Mouse (Mus musculus) heart, embryonic 11.5 days (tissue): ENCODE results near the gene Igf2. TPM values are rescaled to one million over a fixed set of nuclear protein-coding genes. Genes with fewer than 3 reads are reported as not detected.
A peak's percentile ranks its signal among the peaks of the same experiment; 100 is the strongest.

Experiments
- ATAC-seq: fragments of 200-750 bp; cut with Nextera tagmentation; replicated peaks from 2 replicates; pipeline ENCODE4 v1.8.0; 2017; ENCODE audit warnings: moderate library complexity; ENCODE audit not compliant: insufficient number of reproducible peaks, low FRiP score, low TSS enrichment
- H3K27ac ChIP-seq: fragments of 300-500 bp; sonication (generic); 2 replicates; pipeline ENCODE4 v1.5.1; 2014; ENCODE audit warnings: mild to moderate bottlenecking, low read depth, low read length
- H3K27me3 ChIP-seq: fragments of 300-500 bp; sonication (generic); 2 replicates; pipeline ENCODE4 v1.6.1; 2014; ENCODE audit warnings: mild to moderate bottlenecking, low read length, mixed read lengths; ENCODE audit not compliant: control insufficient read depth, insufficient read depth
- H3K36me3 ChIP-seq: fragments of 300-500 bp; sonication (generic); 2 replicates; pipeline ENCODE4 v1.6.1; 2014; ENCODE audit warnings: mild to moderate bottlenecking, low read length, moderate library complexity, mixed read lengths; ENCODE audit not compliant: control insufficient read depth, insufficient read depth
- H3K4me1 ChIP-seq: fragments of 300-500 bp; sonication (generic); 2 replicates; pipeline ENCODE4 v1.6.1; 2014; ENCODE audit warnings: low read length; ENCODE audit not compliant: control insufficient read depth, insufficient read depth
- H3K4me2 ChIP-seq: fragments of 300-500 bp; sonication (generic); 2 replicates; pipeline ENCODE4 v1.6.1; 2014; ENCODE audit warnings: mild to moderate bottlenecking, moderate library complexity
- H3K4me3 ChIP-seq: fragments of 300-500 bp; sonication (generic); 2 replicates; pipeline ENCODE4 v1.5.1; 2014; ENCODE audit warnings: low read depth, low read length
- H3K9ac ChIP-seq: fragments of 300-500 bp; sonication (generic); 2 replicates; pipeline ENCODE4 v1.6.1; 2014; ENCODE audit warnings: mild to moderate bottlenecking, low read depth, low read length, moderate library complexity
- H3K9me3 ChIP-seq: fragments of 300-500 bp; sonication (generic); replicated peaks from 2 replicates; pipeline ENCODE4 v1.6.1; 2016; ENCODE audit warnings: low read length; ENCODE audit not compliant: control insufficient read depth
- WGBS: fragments of 180-500 bp; shearing (Covaris S2); extraction: QIAGEN DNeasy Blood & Tissue Kit; methylation state at CpG from one replicate; pipeline ENCODE4 v1.1.7; 2014; ENCODE audit not compliant: insufficient replicate concordance; 5-methylcytosine and 5-hydroxymethylcytosine counted together
- polyA plus RNA-seq: library from polyadenylated mRNA; unstranded; fragments of >200 nt; fragmentation: Nextera tagmentation; extraction: Ambion mirVana; gene quantifications from 2 replicates; pipeline ENCODE4 v1.2.1, GENCODE M21; 2014

The Igf2 gene
- polyA plus RNA-seq, 1 experiment from 2014 or later, result 1,138 TPM

- Histone ChIP-seq H3K4me3 (peak overlapping the region; percentile 70), H3K4me2 (peak overlapping the region; percentile 76), H3K36me3 (peaks cover 3% of the 10 kb centered on the region; the same call in 1 of the 2 replicates), H3K9me3 (no peaks in the 10 kb centered on the region), H3K4me1 (peaks cover 19% of the 10 kb centered on the region), H3K9ac (peak overlapping the region; percentile 98), H3K27me3 (peaks cover 77% of the 10 kb centered on the region), H3K27ac (peak overlapping the region; percentile 99)
- WGBS, result 6% methylated on average over 9 of the region's 9 CpGs
- peak; percentile 27; the same call in 1 of the 2 replicates for ATAC-seq
Observed at GRCm38 (mm10) chr7:142657341-142657791, 9.2 kb downstream of the Igf2 start.

GRCm38 (mm10) chr7:142656055-142656454 lies 10.6 kb downstream of the Igf2 start:
- H3K9me3 ChIP-seq, result no peaks in the 10 kb centered on the region
- H3K4me1 ChIP-seq, result peaks cover 19% of the 10 kb centered on the region
- peak overlapping the region; percentile 70 for H3K4me3 ChIP-seq
- H3K27ac ChIP-seq, result peak overlapping the region; percentile 70
- H3K9ac ChIP-seq, result peak overlapping the region; percentile 78
- H3K36me3 ChIP-seq, result peaks cover 6% of the 10 kb centered on the region
- peak overlapping the region; percentile 66 for H3K4me2 ChIP-seq
- peaks cover 76% of the 10 kb centered on the region for H3K27me3 ChIP-seq
- WGBS, result 31% methylated on average over 3 of the region's 4 CpGs
- 0 out of 2 replicates have a peak, but pooled peaks have one; percentile 15 for ATAC-seq

- Histone ChIP-seq H3K9ac (peak overlapping the region; percentile 78), H3K9me3 (no peaks in the 10 kb centered on the region), H3K4me1 (peaks cover 18% of the 10 kb centered on the region), H3K27me3 (peaks cover 72% of the 10 kb centered on the region), H3K4me2 (peak overlapping the region; percentile 66), H3K36me3 (peaks cover 6% of the 10 kb centered on the region), H3K27ac (peak overlapping the region; percentile 70), H3K4me3 (peak overlapping the region; percentile 70)
- WGBS, result 16% methylated on average over 11 of the region's 11 CpGs
- no peak for ATAC-seq
Observed at GRCm38 (mm10) chr7:142655633-142656032, 11.0 kb downstream of the Igf2 start.

GRCm38 (mm10) chr7:142653726-142654125 lies 12.9 kb downstream of the Igf2 start:
- Histone ChIP-seq H3K4me1 (peaks cover 13% of the 10 kb centered on the region), H3K27me3 (peaks cover 53% of the 10 kb centered on the region), H3K27ac (peak overlapping the region; percentile 70), H3K4me3 (peak overlapping the region; percentile 70; the same call in 1 of the 2 replicates), H3K9ac (peak overlapping the region; percentile 78), H3K9me3 (no peaks in the 10 kb centered on the region), H3K36me3 (peaks cover 6% of the 10 kb centered on the region), H3K4me2 (peak overlapping the region; percentile 66)
- 17% methylated on average over 18 of the region's 18 CpGs for WGBS
- no peak for ATAC-seq

GRCm38 (mm10) chr7:142646676-142647075 lies 19.9 kb downstream of the Igf2 start:
- Histone ChIP-seq H3K9me3 (no peaks in the 10 kb centered on the region), H3K4me2 (no peak overlapping the region), H3K27ac (no peak overlapping the region), H3K4me3 (no peak overlapping the region), H3K4me1 (peaks cover 14% of the 10 kb centered on the region), H3K9ac (no peak overlapping the region), H3K27me3 (no peaks in the 10 kb centered on the region), H3K36me3 (peaks cover 3% of the 10 kb centered on the region; the same call in 1 of the 2 replicates)
- no peak for ATAC-seq
- WGBS, result 48% methylated on average over 6 of the region's 6 CpGs

GRCm38 (mm10) chr7:142645045-142645444 lies 21.6 kb downstream of the Igf2 start:
- Histone ChIP-seq H3K4me2 (peak overlapping the region; percentile 24; the same call in 1 of the 2 replicates), H3K27me3 (no peaks in the 10 kb centered on the region), H3K4me1 (peaks cover 14% of the 10 kb centered on the region), H3K9ac (no peak overlapping the region), H3K9me3 (no peaks in the 10 kb centered on the region), H3K4me3 (no peak overlapping the region), H3K27ac (peak overlapping the region; percentile 71), H3K36me3 (no peaks in the 10 kb centered on the region)
- WGBS, result 4% methylated on average over 5 of the region's 5 CpGs
- peak; percentile 18; the same call in 1 of the 2 replicates for ATAC-seq

GRCm38 (mm10) chr7:142636178-142636577 lies 30.4 kb downstream of the Igf2 start:
- Histone ChIP-seq H3K27ac (no peak overlapping the region), H3K4me2 (no peak overlapping the region)
- no peak for ATAC-seq

GRCm38 (mm10) chr7:142630691-142631090 lies 35.9 kb downstream of the Igf2 start:
- 69% methylated on average over 10 of the region's 10 CpGs for WGBS
- H3K4me3 ChIP-seq, result no peak overlapping the region
- H3K36me3 ChIP-seq, result no peaks in the 10 kb centered on the region
- no peak overlapping the region for H3K27ac ChIP-seq
- no peak overlapping the region for H3K9ac ChIP-seq
- no peaks in the 10 kb centered on the region for H3K9me3 ChIP-seq
- H3K4me2 ChIP-seq, result no peak overlapping the region
- 0 out of 2 replicates have a peak, but pooled peaks cover 3% of the 10 kb centered on the region for H3K27me3 ChIP-seq
- no peak for ATAC-seq
- H3K4me1 ChIP-seq, result no peaks in the 10 kb centered on the region

More at GRCm38 (mm10) chr7:142636178-142636577, 30.4 kb downstream of the Igf2 start:
- no peaks in the 10 kb centered on the region for H3K36me3 ChIP-seq
- 0 out of 2 replicates have a peak, but pooled peaks cover 3% of the 10 kb centered on the region for H3K27me3 ChIP-seq
- H3K4me3 ChIP-seq, result no peak overlapping the region
- H3K4me1 ChIP-seq, result no peaks in the 10 kb centered on the region
- no peak overlapping the region for H3K9ac ChIP-seq
- no peaks in the 10 kb centered on the region for H3K9me3 ChIP-seq

- WGBS, result 74% methylated on average over 6 of the region's 6 CpGs
- Histone ChIP-seq H3K27ac (no peak overlapping the region), H3K36me3 (no peaks in the 10 kb centered on the region), H3K9ac (no peak overlapping the region), H3K9me3 (no peaks in the 10 kb centered on the region), H3K4me2 (no peak overlapping the region), H3K4me1 (no peaks in the 10 kb centered on the region), H3K27me3 (0 out of 2 replicates have a peak, but pooled peaks cover under 1% of the 10 kb centered on the region), H3K4me3 (no peak overlapping the region)
- no peak for ATAC-seq
Observed at GRCm38 (mm10) chr7:142629806-142630205, 36.8 kb downstream of the Igf2 start.
